Mouse (Mus musculus): ENCODE data around the gene Disc1. TPM values are rescaled to one million over a fixed set of nuclear protein-coding genes. Genes with fewer than 3 reads are reported as not detected.

Disc1 gene
- polyA plus RNA-seq, 1 experiment = 1.2 TPM

DNA sequence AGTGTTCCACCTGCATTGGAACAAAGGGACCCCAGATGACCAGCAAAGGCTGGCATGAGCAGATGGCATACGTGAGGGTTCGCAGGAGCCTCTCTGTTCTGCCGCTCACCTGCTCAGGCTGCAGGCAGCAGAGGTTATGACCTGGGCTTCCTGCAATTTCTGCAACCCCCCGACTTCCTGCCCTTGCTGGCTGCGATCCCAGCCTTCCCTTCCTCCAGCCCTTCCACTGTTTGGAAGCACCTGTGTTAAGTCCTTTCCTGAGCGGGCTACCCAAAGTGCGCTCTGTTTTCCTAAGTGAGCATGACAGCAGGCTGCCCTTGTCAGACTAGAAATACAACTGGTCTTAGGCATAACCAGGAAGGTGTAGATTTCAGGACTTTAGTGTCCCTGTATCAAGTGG lies 16.9 kb upstream of the Disc1 start:
- no peak for DNase-seq
- Histone ChIP-seq H3K4me1 (ENCODE audit: control insufficient read depth, insufficient read depth, low read length) (peaks cover 13% of the 10 kb centered on the region), H3K27ac (ENCODE audit: insufficient read depth, low read length) (no peak overlapping the region), H3K27me3 (ENCODE audit: control insufficient read depth, insufficient read depth, low read length) (no peaks in the 10 kb centered on the region), H3K4me3 (replicated peaks; ENCODE audit: insufficient read depth, low read depth, low read length) (no peak overlapping the region)
- WGBS = 57% methylated on average over 7 of the region's 7 CpGs
- TF ChIP-seq CTCF (IDR thresholded peaks at IDR 0.05; ENCODE audit: borderline replicate concordance, insufficient read depth, low read depth, low read length) (no peak), POLR2A (IDR thresholded peaks at IDR 0.05; ENCODE audit: borderline replicate concordance, insufficient read depth, low read length) (no peak)

DNA sequence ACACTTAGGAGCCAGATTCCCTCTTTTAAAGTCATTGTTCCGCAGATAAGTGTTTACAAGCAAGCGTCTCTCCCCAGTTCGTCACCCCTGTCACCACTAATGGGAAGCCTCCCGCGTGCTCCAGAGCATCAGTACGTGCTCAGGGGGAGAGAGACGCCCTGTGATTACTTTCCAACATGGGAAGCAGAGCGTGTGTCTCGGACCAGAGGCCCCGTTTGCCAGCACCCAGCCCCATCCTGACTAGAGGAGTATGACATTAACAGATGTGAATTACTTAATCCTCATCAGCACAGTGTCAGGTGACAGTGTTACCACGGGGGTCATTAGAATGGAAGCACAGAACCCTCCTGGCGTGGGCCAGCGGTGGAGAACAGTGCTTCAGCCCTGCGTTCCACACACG lies 15.3 kb upstream of the Disc1 start:
- Histone ChIP-seq H3K4me1 (ENCODE audit: control insufficient read depth, insufficient read depth, low read length) (peaks cover 13% of the 10 kb centered on the region), H3K27ac (ENCODE audit: insufficient read depth, low read length) (no peak overlapping the region), H3K27me3 (ENCODE audit: control insufficient read depth, insufficient read depth, low read length) (no peaks in the 10 kb centered on the region), H3K4me3 (replicated peaks; ENCODE audit: insufficient read depth, low read depth, low read length) (no peak overlapping the region)
- DNase-seq = no peak
- WGBS = 88% methylated on average over 15 of the region's 15 CpGs
- TF ChIP-seq POLR2A (IDR thresholded peaks at IDR 0.05; ENCODE audit: borderline replicate concordance, insufficient read depth, low read length) = no peak
- no peak for TF ChIP-seq CTCF (IDR thresholded peaks at IDR 0.05; ENCODE audit: borderline replicate concordance, insufficient read depth, low read depth, low read length)

DNA sequence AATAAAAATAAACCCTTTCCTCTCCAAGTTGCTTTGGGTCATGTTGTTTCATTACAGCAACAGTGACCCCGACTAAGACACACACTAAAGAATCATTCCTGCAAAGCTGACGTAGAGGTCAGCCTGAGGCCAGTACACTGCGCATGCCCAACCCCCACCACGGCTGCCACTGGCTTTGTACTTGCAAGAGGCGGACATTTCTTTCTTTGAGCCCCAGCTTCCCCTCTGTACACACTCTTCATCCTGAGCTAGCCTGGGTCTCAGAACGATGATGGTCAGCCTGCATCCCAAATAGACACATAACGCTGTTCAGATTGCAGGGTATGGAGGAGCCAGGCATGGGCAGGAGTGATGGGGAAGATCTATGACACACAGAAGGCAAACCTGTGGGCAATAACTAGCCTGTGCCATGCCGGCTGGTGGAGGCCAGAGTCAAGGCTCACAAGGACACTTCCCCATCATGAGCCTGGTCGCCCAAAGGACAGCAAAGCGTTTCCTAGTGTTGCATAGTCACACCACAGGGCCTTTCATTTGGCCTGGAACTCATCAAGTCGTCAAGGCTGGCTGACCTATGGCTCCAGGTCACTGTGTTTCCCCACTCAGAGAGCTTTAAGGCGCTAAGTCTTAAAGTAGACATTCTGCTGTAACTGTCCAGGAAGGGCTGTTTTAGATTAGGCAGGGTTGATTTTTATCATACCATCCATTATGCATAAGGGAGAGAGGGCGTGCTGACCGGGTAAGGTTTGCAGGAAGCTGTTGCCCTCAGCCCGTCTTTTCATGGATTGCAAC lies 13.2 kb upstream of the Disc1 start:
- TF ChIP-seq POLR2A (IDR thresholded peaks at IDR 0.05; ENCODE audit: borderline replicate concordance, insufficient read depth, low read length) (no peak), CTCF (IDR thresholded peaks at IDR 0.05; ENCODE audit: borderline replicate concordance, insufficient read depth, low read depth, low read length) (no peak)
- Histone ChIP-seq H3K27ac (ENCODE audit: insufficient read depth, low read length) (no peak overlapping the region), H3K4me1 (ENCODE audit: control insufficient read depth, insufficient read depth, low read length) (peaks cover 3% of the 10 kb centered on the region; the same call in 1 of the 2 replicates), H3K4me3 (replicated peaks; ENCODE audit: insufficient read depth, low read depth, low read length) (no peak overlapping the region), H3K27me3 (ENCODE audit: control insufficient read depth, insufficient read depth, low read length) (no peaks in the 10 kb centered on the region)
- WGBS = 88% methylated on average over 15 of the region's 15 CpGs
- DNase-seq = no peak

DNA sequence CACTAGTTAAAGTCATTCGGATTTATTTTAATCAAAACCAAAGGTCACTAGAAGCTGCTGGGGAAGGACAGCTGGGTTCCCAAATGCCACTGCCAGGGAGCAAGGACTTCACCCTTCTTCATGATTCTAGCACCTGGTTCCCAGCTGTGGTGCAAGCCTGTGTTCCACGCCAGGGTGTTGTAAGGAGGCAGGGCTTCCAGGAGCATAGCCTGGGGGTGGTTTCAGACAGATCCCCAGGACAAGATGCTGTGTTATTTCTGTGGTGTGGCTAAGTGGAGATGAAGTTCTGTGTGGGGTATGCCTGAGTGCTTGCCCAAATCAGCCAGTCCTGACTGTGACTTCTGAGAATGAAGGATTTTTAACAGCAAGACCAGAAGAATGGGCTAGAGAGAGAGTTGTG lies 12.5 kb upstream of the Disc1 start:
- no peak overlapping the region for H3K27ac ChIP-seq (ENCODE audit: insufficient read depth, low read length)
- TF ChIP-seq CTCF (IDR thresholded peaks at IDR 0.05; ENCODE audit: borderline replicate concordance, insufficient read depth, low read depth, low read length) (no peak), POLR2A (IDR thresholded peaks at IDR 0.05; ENCODE audit: borderline replicate concordance, insufficient read depth, low read length) (no peak)
- no peak for DNase-seq
- H3K27me3 ChIP-seq (ENCODE audit: control insufficient read depth, insufficient read depth, low read length) = no peaks in the 10 kb centered on the region
- H3K4me3 ChIP-seq (replicated peaks; ENCODE audit: insufficient read depth, low read depth, low read length) = no peak overlapping the region
- H3K4me1 ChIP-seq (ENCODE audit: control insufficient read depth, insufficient read depth, low read length) = peaks cover 3% of the 10 kb centered on the region; the same call in 1 of the 2 replicates
- 65% methylated on average over 2 of the region's 2 CpGs for WGBS

DNA sequence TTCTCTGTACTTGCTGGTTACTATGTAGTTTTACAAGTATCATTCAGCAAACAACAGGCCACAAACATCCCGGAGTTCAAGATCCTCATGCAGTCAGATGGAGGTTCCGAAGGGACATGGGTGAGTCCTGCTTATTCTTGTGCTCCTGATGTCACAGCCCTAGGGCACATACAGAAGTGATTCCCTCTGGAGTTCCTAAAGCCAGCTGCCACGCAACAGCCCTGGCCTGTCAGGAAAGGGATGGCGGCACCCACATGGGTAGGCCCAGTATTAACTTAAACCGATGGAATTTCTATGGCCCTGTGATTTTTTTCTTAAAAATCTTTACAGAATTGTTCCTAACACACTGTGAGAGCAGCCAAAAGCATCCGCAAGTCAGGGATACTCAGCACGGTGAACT lies 10.6 kb upstream of the Disc1 start:
- 76% methylated on average over 7 of the region's 7 CpGs for WGBS
- no peaks in the 10 kb centered on the region for H3K27me3 ChIP-seq (ENCODE audit: control insufficient read depth, insufficient read depth, low read length)
- H3K4me3 ChIP-seq (replicated peaks; ENCODE audit: insufficient read depth, low read depth, low read length) = no peak overlapping the region
- H3K27ac ChIP-seq (ENCODE audit: insufficient read depth, low read length) = no peak overlapping the region
- DNase-seq = no peak
- TF ChIP-seq CTCF (IDR thresholded peaks at IDR 0.05; ENCODE audit: borderline replicate concordance, insufficient read depth, low read depth, low read length) = no peak
- no peak for TF ChIP-seq POLR2A (IDR thresholded peaks at IDR 0.05; ENCODE audit: borderline replicate concordance, insufficient read depth, low read length)
- H3K4me1 ChIP-seq (ENCODE audit: control insufficient read depth, insufficient read depth, low read length) = no peaks in the 10 kb centered on the region

DNA sequence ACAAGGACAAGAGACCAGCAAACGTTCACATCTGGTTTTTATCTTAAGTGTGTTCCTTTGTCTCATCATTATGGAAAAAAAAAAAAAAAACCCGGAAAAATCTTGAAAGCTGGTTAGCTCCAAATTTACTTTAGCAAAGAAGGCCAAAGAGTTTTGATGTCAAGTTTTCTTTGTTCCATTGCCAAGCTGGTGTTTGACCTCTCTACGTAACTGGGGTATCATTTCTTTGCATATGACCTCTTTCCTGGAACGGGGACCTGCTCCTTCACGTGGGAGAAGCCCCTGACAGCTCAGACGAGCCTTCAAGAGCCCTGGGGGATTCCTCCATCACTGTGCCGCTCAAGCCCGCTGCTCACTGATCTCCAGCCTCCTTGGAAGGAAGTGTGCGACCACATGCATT lies 10.1 kb upstream of the Disc1 start:
- Histone ChIP-seq H3K27ac (ENCODE audit: insufficient read depth, low read length) (no peak overlapping the region), H3K4me1 (ENCODE audit: control insufficient read depth, insufficient read depth, low read length) (no peaks in the 10 kb centered on the region), H3K27me3 (ENCODE audit: control insufficient read depth, insufficient read depth, low read length) (no peaks in the 10 kb centered on the region), H3K4me3 (replicated peaks; ENCODE audit: insufficient read depth, low read depth, low read length) (no peak overlapping the region)
- TF ChIP-seq CTCF (IDR thresholded peaks at IDR 0.05; ENCODE audit: borderline replicate concordance, insufficient read depth, low read depth, low read length) = no peak
- no peak for TF ChIP-seq POLR2A (IDR thresholded peaks at IDR 0.05; ENCODE audit: borderline replicate concordance, insufficient read depth, low read length)
- 48% methylated on average over 9 of the region's 9 CpGs for WGBS
- no peak for DNase-seq

DNA sequence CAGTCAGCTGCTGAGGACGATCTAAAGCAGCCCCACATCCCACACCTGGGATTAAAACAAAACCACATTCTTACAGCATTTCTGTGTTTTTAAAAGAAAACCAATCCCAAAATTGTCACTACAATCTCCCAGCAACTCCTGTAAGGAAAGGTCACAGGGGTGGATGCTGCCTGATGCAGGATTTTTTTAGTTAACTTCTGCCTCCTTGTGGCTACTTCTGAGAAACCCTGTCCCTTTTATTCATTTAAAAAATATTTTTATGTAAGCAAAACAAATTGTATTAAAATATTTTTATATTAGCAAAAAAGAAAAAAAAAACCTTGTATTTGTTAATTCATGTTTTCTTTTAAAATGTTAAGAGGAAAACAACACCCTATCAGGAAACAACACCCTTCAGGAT lies 8.2 kb upstream of the Disc1 start:
- H3K4me1 ChIP-seq (ENCODE audit: control insufficient read depth, insufficient read depth, low read length) = no peaks in the 10 kb centered on the region
- WGBS = 89% methylated on average over 1 of the region's 1 CpGs
- H3K27me3 ChIP-seq (ENCODE audit: control insufficient read depth, insufficient read depth, low read length) = no peaks in the 10 kb centered on the region
- H3K4me3 ChIP-seq (replicated peaks; ENCODE audit: insufficient read depth, low read depth, low read length) = no peak overlapping the region
- no peak overlapping the region for H3K27ac ChIP-seq (ENCODE audit: insufficient read depth, low read length)
- no peak for TF ChIP-seq CTCF (IDR thresholded peaks at IDR 0.05; ENCODE audit: borderline replicate concordance, insufficient read depth, low read depth, low read length)
- TF ChIP-seq POLR2A (IDR thresholded peaks at IDR 0.05; ENCODE audit: borderline replicate concordance, insufficient read depth, low read length) = no peak
- DNase-seq = no peak

DNA sequence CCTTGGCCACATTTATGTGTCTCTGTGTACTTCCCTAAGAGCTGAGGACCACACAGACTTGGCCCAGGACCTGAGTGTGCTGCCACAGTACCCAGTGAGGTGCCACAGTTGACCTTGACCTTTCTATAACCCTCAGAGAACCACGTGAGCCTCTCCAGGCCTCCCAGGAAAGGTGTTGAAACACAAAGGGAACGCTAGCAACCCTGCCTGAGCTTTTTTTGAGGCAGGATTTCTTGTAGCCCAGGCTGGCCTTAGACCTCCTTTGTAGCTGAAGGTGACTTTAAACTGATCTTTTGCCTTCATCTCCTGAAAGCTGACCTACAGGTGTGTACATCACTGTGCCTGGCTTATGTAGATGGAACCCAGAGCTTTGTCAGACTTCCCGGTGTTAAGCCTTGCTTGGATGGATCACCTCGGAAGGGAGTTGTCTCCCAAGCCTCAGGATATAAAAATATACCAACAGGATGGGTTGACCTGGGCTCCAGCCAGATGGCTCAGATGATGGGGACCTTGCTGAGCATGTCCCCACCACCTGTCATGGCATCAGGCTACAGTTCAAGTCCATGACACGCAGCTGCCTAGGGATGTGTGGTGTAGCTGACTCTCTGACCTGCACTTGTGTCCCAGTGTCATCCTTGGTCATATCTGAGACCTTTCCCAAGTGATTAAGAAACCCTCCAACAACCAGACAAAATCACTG lies 4.8 kb upstream of the Disc1 start:
- TF ChIP-seq POLR2A (IDR thresholded peaks at IDR 0.05; ENCODE audit: borderline replicate concordance, insufficient read depth, low read length) = no peak
- no peak for TF ChIP-seq CTCF (IDR thresholded peaks at IDR 0.05; ENCODE audit: borderline replicate concordance, insufficient read depth, low read depth, low read length)
- Histone ChIP-seq H3K4me1 (ENCODE audit: control insufficient read depth, insufficient read depth, low read length) (no peaks in the 10 kb centered on the region), H3K27me3 (ENCODE audit: control insufficient read depth, insufficient read depth, low read length) (no peaks in the 10 kb centered on the region), H3K4me3 (replicated peaks; ENCODE audit: insufficient read depth, low read depth, low read length) (no peak overlapping the region), H3K27ac (ENCODE audit: insufficient read depth, low read length) (no peak overlapping the region)
- no peak for DNase-seq
- 44% methylated on average over 5 of the region's 5 CpGs for WGBS
